Mouse (Mus musculus): ENCODE results near the gene Arvcf. TPM values are rescaled to one million over a fixed set of nuclear protein-coding genes. Genes with fewer than 3 reads are reported as not detected.

Gene Arvcf
- 2.8 TPM for polyA plus RNA-seq (2017; shearing (Covaris generic))

GRCm38 (mm10) chr16:18347931-18348600 is at the start of gene Arvcf, which contains the start of gene Tango2:
TSS of gene Arvcf (plus strand) at chr16:18348182.
TSS of gene Tango2 (minus strand) at chr16:18348103.

DNA sequence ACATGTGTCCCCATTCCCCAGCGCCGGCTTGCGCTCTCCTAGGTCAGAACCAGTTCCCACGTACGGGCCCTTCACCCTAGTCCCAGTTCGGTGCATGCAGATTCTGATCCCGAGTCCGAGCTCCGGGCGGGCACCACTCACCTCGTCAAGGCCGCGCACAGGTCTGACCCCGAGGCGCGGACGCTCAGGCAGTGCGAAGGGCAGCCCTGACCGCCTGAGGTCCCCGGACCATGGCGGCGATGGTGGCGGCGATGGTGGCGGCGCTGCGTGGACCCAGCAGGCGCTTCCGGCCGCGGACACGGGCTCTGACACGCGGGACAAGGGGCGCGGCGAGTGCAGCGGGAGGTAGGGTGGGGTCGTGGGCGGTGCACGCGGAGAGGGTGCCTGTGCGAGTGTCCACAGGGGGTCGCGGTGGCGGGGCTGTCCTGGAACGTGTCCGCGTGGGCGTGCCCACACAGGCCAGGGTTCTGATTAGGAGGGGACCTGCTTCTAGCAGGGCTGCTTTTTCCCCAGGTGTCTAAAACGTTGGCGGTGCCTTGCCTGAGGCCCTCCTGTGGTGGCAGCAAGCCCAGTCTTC is 78.3 kb downstream of the Arvcf start, which contains the start of gene Txnrd2:
Txnrd2 (plus strand) TSS at position 170 of the 577 bp plus-strand sequence.

DNA sequence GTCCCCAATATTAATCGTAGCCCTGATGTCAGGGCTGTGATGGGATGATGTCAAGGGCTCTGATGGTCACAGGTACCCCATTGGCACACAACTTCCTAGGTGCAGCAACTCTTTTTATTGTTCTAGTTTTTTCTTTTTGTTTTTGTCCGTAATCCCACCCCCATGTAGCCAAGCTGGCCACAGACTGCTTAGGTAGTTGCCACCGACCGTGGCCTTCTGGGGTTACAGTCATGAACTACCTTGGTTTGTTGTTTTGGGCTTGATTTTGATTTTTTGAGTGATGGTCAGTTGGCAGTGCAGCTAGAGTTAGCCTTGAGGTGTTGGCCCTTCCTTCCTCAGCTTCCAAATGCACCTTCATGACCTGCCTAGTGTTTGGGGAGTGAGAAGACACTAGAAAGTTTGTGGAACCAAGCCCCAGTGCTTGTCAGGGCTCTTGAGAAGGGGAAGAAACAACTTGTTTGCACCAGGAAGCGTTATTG is 78.9 kb downstream of the Arvcf start, which contains the start of gene Comt:
Comt (minus strand) TSS at position 51 of the 479 bp plus-strand sequence.

Other genes starting within 250 kb of the Arvcf start
- gene Rtn4r, start 220.5 kb upstream of the Arvcf start, polyA plus RNA-seq (2017; shearing (Covaris generic)), result not detected
- not detected for gene Ccdc188, start 130.3 kb upstream of the Arvcf start, polyA plus RNA-seq (2017; shearing (Covaris generic))
- 14.6 TPM for gene Zdhhc8, start 113.0 kb upstream of the Arvcf start, polyA plus RNA-seq (2017; shearing (Covaris generic))
- gene Trmt2a, start 99.5 kb upstream of the Arvcf start, polyA plus RNA-seq (2017; shearing (Covaris generic)), result 98.7 TPM
- 251 TPM for gene Ranbp1, start 99.5 kb upstream of the Arvcf start, polyA plus RNA-seq (2017; shearing (Covaris generic))
- gene Gm49776, start 89.9 kb upstream of the Arvcf start, polyA plus RNA-seq (2017; shearing (Covaris generic)), result not detected
- 30.2 TPM for gene Dgcr8, start 58.9 kb upstream of the Arvcf start, polyA plus RNA-seq (2017; shearing (Covaris generic))
- gene Tango2, start 79 bp upstream of the Arvcf start, polyA plus RNA-seq (2017; shearing (Covaris generic)), result 56.4 TPM
- gene Txnrd2, start 78.2 kb downstream of the Arvcf start, polyA plus RNA-seq (2017; shearing (Covaris generic)), result 37.7 TPM
- gene Comt, start 78.7 kb downstream of the Arvcf start, polyA plus RNA-seq (2017; shearing (Covaris generic)), result 58.4 TPM
- gene Gnb1l, start 150.5 kb downstream of the Arvcf start, polyA plus RNA-seq (2017; shearing (Covaris generic)), result 19.0 TPM
- gene Rtl10, start 150.7 kb downstream of the Arvcf start, polyA plus RNA-seq (2017; shearing (Covaris generic)), result 0.29 TPM
- 0.20 TPM for gene Tbx1, start 242.5 kb downstream of the Arvcf start, polyA plus RNA-seq (2017; shearing (Covaris generic))

All from CD4-positive, CD25-positive, alpha-beta regulatory T cell (primary cell).